Mouse (Mus musculus): ENCODE results near the gene Rps3a1. TPM values are rescaled to one million over a fixed set of nuclear protein-coding genes. Genes with fewer than 3 reads are reported as not detected.
A peak's percentile ranks its signal among the peaks of the same experiment; 100 is the strongest.

The Rps3a1 gene
- polyA plus RNA-seq, 1 experiment, result 1,788 TPM

DNA sequence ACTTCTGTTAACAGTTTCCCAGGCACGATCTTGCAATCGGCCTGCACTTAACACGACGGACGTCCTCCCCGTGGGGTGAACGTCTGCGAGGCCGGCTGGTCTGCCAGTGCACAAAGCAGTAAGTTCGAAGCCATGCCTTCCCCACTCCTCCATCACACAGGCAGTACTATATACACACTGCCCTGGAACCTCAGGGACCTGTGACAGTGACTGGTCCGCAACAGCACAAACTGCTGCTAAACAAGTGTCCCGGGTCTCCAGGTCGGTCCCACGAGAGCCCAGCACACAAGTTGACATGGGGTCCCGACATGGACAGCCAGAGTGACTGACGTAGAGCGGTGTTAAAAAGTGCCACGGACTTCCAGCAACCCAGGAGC, 628 bp downstream of the Rps3a1 start:
- no peak for TF ChIP-seq POLR2A (IDR thresholded peaks at IDR 0.05; ENCODE audit: low read depth, low read length)
- no peak for TF ChIP-seq CTCF (IDR thresholded peaks at IDR 0.05; ENCODE audit: borderline replicate concordance, insufficient read depth, low read length)
- H3K27ac ChIP-seq (ENCODE audit: insufficient read depth, low read length), result peak overlapping the region; percentile 35
- peak overlapping the region; percentile 94 for H3K4me3 ChIP-seq (ENCODE audit: insufficient read depth, low read length)
- no peaks in the 10 kb centered on the region for H3K4me1 ChIP-seq (ENCODE audit: control insufficient read depth, insufficient read depth, low read length)

DNA sequence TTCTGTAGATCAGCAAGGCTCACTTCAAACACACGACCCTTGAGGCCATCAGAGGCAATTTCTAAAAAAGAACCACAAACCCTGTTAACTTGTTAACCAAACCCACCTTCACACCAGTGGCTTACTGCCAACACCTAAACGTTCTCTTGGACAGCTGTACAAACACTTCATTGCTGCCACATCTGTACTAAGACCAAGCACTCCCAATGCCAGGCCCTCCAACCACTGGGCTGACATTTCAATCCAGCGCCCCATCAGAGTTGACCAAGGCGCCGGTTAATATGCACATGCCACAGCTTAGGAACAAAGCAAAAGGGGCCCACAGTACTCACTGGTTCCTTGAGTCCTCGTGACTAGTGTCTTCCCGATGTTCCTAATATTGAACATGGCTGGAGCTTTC, 1.1 kb downstream of the Rps3a1 start:
- no peaks in the 10 kb centered on the region for H3K4me1 ChIP-seq (ENCODE audit: control insufficient read depth, insufficient read depth, low read length)
- TF ChIP-seq POLR2A (IDR thresholded peaks at IDR 0.05; ENCODE audit: low read depth, low read length) (no peak), CTCF (IDR thresholded peaks at IDR 0.05; ENCODE audit: borderline replicate concordance, insufficient read depth, low read length) (no peak)
- H3K4me3 ChIP-seq (ENCODE audit: insufficient read depth, low read length), result peak overlapping the region; percentile 94
- peak overlapping the region; percentile 35; the same call in 1 of the 2 replicates for H3K27ac ChIP-seq (ENCODE audit: insufficient read depth, low read length)

DNA sequence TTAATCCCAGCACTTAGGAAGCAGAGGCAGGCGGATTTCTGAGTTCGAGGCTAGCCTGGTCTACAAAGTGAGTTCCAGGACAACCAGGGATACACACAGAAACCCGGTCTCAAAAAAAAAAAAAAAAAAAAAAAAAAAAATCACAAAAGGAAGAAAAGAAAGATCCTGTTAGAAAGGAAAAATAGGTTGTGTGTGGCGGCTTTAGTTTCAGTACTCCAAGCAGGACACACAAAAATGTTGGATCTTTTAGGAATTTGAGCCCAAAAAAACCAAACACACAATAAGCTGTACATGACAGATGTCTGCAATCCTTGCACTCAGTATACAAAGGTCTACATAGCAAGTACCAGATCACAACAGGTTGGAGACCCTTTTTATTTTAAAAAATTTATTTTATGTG, 2.8 kb downstream of the Rps3a1 start:
- Histone ChIP-seq H3K4me1 (ENCODE audit: control insufficient read depth, insufficient read depth, low read length) (no peaks in the 10 kb centered on the region), H3K27ac (ENCODE audit: insufficient read depth, low read length) (no peak overlapping the region), H3K4me3 (ENCODE audit: insufficient read depth, low read length) (no peak overlapping the region; the same call in 1 of the 2 replicates)
- TF ChIP-seq POLR2A (IDR thresholded peaks at IDR 0.05; ENCODE audit: low read depth, low read length) (no peak), CTCF (IDR thresholded peaks at IDR 0.05; ENCODE audit: borderline replicate concordance, insufficient read depth, low read length) (no peak)

DNA sequence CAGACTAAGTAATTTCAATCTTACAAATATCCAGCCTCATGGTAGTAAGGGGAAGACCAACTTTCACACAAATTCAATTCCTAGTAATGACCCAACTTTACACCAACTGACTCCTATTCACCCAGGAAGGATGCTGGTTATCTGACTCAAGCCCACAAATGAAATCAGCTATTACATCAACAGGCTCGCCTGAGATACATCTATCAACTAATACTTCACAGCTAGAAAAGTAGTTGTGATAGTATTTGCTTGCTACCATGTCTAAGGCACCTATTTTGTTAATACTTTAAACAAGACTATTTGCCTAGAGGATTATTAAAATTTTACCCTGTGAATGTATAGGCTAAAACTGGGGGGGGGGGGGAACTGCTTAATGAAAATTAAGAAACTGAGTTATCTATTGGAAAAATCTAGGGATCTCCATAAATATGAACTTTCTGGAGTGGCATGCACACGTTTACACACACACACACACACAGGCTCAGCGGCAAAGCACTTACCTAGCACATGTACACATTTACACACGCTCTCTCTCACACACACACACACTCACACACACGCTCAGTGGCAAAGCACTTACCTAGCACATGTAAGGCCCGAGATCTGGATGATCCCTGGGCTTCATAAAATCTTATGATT, 5.4 kb downstream of the Rps3a1 start:
- TF ChIP-seq POLR2A (IDR thresholded peaks at IDR 0.05; ENCODE audit: low read depth, low read length) (no peak), CTCF (IDR thresholded peaks at IDR 0.05; ENCODE audit: borderline replicate concordance, insufficient read depth, low read length) (no peak)
- H3K4me3 ChIP-seq (ENCODE audit: insufficient read depth, low read length), result no peak overlapping the region
- no peaks in the 10 kb centered on the region for H3K4me1 ChIP-seq (ENCODE audit: control insufficient read depth, insufficient read depth, low read length)
- H3K27ac ChIP-seq (ENCODE audit: insufficient read depth, low read length), result no peak overlapping the region

DNA sequence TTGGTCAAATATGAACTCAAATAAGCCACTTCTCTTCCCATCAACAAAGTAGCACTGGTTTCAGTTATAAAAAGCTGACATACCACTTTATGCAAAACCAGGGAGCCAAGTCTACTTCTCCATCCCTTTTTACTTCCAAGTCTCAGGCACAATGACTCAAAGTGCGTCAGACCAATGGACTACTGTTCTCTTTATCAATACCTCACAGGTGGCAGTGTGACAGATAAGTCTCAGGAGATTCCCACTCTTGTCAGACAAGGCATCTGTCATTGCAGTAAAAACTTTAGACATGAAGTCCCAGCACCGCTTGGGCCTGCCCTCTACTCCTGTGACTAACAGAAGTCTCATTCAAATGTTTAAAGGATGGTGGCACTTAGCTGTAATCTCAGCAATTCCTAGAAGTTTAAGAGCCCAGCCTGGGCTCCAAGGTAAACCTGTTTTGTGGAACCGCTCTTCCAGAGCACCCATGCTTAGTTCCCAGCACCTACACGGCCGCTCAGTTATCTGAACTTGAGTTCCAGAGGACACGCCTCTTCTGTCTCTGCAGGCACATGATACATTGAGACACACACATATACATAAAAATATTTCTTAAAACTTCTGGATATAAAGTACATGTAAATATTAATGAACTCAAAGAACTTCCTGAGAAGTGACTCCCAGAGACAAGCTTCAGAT, 6.5 kb downstream of the Rps3a1 start:
- TF ChIP-seq POLR2A (IDR thresholded peaks at IDR 0.05; ENCODE audit: low read depth, low read length) (no peak), CTCF (IDR thresholded peaks at IDR 0.05; ENCODE audit: borderline replicate concordance, insufficient read depth, low read length) (no peak)
- Histone ChIP-seq H3K27ac (ENCODE audit: insufficient read depth, low read length) (no peak overlapping the region), H3K4me1 (ENCODE audit: control insufficient read depth, insufficient read depth, low read length) (no peaks in the 10 kb centered on the region), H3K4me3 (ENCODE audit: insufficient read depth, low read length) (no peak overlapping the region)

DNA sequence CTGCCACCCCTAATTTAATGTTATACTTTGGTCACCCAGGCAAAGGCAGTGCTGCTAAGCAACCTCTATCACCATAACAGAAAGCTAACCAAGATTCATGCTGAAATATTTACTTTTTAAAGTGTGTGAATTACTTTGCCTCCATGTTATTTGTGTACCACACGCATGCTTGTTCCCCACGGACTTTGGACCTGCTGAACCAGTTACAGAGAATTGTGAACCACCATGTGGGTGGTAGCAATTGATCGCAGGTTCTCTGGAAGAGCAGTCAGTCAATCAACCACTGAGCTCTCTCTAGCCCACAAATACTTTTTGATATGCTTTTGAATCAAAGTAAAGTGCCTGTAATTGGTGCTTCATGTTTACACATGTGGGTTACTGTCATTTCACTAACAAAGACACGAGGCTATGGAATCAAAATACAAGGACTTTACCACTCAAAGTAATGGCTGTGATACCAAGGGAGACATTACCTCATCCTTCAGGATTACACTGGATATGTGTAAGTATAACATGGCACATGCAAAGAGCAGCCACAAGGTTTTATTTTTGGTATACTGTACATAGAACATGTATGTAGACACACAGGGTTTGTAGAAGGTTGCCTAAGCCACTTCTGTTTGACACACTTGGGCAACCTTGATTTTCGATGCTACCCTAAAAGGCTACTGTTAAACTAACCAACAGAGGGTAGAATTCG, 7.4 kb downstream of the Rps3a1 start:
- H3K4me3 ChIP-seq (ENCODE audit: insufficient read depth, low read length), result no peak overlapping the region
- TF ChIP-seq POLR2A (IDR thresholded peaks at IDR 0.05; ENCODE audit: low read depth, low read length), result no peak
- no peaks in the 10 kb centered on the region for H3K4me1 ChIP-seq (ENCODE audit: control insufficient read depth, insufficient read depth, low read length)
- no peak overlapping the region for H3K27ac ChIP-seq (ENCODE audit: insufficient read depth, low read length)

DNA sequence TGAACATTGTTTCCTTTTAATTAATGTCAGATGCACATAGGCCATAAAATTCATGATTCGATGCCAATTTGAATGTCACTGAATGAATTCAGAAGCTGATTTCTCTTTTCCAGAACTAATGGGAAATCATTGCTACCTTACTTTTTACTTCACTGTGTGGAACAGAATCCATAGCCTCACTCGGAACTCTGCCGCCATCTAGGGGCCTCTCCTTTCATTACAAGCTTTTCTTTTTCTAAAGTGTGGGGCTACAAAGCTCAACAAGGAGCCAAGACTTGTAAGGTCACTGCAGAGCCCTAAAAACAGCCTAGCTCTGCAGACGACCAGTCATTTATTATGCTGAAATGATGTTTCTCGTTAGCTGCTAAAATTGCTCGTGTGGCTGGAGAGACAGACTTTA, 12.7 kb downstream of the Rps3a1 start:
- Histone ChIP-seq H3K27ac (ENCODE audit: insufficient read depth, low read length) (no peak overlapping the region), H3K4me3 (ENCODE audit: insufficient read depth, low read length) (no peak overlapping the region), H3K4me1 (ENCODE audit: control insufficient read depth, insufficient read depth, low read length) (no peaks in the 10 kb centered on the region)
- TF ChIP-seq POLR2A (IDR thresholded peaks at IDR 0.05; ENCODE audit: low read depth, low read length) (no peak), CTCF (IDR thresholded peaks at IDR 0.05; ENCODE audit: borderline replicate concordance, insufficient read depth, low read length) (no peak)

DNA sequence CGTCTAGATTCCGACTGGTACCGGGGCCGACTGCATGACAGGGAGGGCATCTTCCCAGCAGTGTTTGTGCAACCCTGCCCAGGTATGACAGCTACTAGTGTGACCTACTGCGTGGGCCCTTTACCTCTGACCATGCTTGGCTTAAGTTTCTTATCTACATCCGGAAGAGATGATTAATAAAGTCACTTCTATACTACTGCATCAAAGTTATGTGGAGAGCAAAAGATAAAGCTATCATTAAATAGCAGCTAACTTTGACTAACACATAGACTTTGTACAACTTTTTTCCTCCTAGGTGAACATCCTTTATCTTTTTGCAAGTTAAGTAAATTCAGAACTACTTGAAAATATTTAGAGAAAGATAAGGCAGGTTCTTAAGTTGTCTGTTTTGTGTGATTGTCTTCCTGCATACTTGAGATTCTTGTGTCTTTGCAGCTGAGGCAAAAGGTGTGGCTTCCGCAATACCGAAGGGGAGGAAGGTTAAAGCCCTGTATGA, 19.2 kb downstream of the Rps3a1 start:
- Histone ChIP-seq H3K4me1 (ENCODE audit: control insufficient read depth, insufficient read depth, low read length) (no peaks in the 10 kb centered on the region), H3K4me3 (ENCODE audit: insufficient read depth, low read length) (no peak overlapping the region), H3K27ac (ENCODE audit: insufficient read depth, low read length) (no peak overlapping the region)
- no peak for TF ChIP-seq CTCF (IDR thresholded peaks at IDR 0.05; ENCODE audit: borderline replicate concordance, insufficient read depth, low read length)
- TF ChIP-seq POLR2A (IDR thresholded peaks at IDR 0.05; ENCODE audit: low read depth, low read length), result no peak

DNA sequence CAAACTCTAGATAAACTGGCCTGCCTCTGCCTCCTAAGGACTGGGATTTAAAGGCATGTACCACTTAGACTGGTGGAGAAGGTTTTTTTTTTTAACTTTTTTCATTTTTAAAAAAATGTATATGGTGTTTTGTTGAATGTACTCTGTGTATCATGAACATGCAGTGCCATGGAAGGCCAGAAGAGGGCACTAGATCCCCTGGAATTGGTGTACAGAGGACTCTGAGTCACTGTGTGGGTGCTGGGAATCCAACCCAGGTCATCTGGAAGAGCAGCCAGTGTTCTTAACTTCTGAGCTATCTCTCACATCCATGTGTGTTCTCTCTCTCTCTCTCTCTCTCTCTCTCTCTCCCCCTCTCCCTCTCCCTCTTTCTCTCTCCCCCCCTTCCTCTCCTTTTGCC, 20.3 kb downstream of the Rps3a1 start:
- TF ChIP-seq CTCF (IDR thresholded peaks at IDR 0.05; ENCODE audit: borderline replicate concordance, insufficient read depth, low read length), result no peak
- no peak for TF ChIP-seq POLR2A (IDR thresholded peaks at IDR 0.05; ENCODE audit: low read depth, low read length)
- no peak overlapping the region for H3K4me3 ChIP-seq (ENCODE audit: insufficient read depth, low read length)

More for the DNA sequence above, 20.3 kb downstream of the Rps3a1 start:
- no peaks in the 10 kb centered on the region for H3K4me1 ChIP-seq (ENCODE audit: control insufficient read depth, insufficient read depth, low read length)
- no peak overlapping the region for H3K27ac ChIP-seq (ENCODE audit: insufficient read depth, low read length)
